Mouse (Mus musculus) CH12.LX (cell line): ENCODE data around the gene Rgs3.

ENCODE experiments used
- CHD2 ChIP-seq: IDR thresholded peaks from 2 replicates; pipeline ENCODE4 v1.6.1; 2011; ENCODE audit warnings: low read length, improper control_type of control experiment
- ETS1 ChIP-seq: conservative IDR thresholded peaks from 2 replicates; pipeline ENCODE4 v1.6.1; 2012; ENCODE audit warnings: low read depth, mild to moderate bottlenecking, inconsistent platforms, low read length, improper control_type of control experiment, moderate library complexity
- POLR2A ChIP-seq: IDR thresholded peaks from 2 replicates; pipeline ENCODE4 v1.6.1; 2011; ENCODE audit warnings: low read depth, mild to moderate bottlenecking, improper control_type of control experiment, low read length

DNA sequence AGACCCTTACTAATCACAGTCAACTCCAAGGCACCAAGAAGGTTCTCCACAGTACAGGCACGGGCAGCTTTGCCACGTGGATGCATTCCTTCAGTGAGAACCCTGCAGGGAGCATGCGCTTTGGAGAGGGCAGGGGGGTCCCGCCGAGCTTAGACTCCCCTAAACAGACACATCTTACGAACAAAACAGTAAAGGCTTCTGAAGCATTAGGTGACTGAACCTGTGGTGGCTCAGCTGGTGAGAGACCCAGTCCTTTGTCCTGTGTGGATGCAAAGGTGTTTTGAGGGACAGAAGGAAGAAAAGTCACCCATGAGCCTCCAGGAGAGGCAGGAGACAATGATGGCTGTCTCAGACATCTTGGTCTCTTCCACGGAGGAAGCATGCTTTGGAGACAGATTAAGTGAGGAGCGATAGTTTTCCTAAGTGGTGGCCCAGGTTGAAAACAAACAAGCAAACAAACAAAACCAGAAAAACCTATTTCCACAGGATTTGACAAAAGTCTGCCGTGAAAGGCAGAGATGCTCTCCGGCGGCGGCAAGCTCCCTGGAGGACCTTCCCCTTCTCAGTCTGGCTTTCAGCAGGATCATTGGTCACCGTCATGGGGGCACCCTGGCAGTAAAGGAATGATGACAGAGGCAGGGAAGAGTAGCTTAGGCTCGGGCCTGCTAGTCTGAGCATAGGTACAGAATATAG lies 100.4 kb downstream of the Rgs3 start:
- TF ChIP-seq ETS1 (no peak), POLR2A (no peak), CHD2 (no peak)
